8 mouse cellular contexts compared by ENCODE assay signal in the genomic region with DNA sequence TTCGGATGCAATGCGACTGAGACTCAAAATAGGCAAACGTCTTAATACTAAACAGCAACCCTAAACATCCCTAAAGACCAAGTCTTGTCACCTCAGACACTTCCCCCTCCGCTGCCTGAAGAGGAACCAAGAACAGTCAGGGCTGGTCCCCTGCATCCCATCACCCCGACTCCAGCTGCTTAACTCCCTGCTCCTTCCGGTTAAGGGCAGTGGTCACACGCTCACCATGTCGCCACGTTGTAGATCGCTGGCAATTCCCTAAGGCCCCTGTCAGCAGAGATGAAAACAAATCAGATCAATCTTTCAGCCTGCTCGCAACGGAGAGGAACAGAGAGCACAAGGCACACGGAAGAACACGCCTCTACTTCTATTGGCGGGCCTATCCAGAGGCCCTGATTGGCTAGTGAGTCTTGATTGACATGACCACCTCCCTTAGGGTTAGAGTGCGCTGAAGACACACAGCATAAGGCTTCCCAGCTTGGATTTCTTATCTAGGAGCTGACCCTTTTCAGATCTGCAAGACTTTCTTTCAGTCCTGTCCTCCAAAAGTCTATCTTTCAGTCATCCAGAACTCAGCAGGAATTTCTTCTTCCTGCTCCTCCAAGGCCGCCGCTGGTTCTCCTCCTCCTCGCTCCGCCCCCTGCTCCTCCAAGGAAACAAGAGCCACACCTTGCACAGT.
DNase-seq lines count a peak whose midpoint lies in the region; ATAC-seq and TF ChIP-seq lines count a peak whose summit lies in the region.
"Not testable (repeated sequence)": the region's sequence is repeated elsewhere in the genome, so short reads cannot be mapped to it uniquely, and the experiment has no call there.

No protein-coding gene starts in this region.

- H3K27ac ChIP-seq in forebrain, embryonic 11.5 days (ENCODE audit: low read depth, low read length); liver, adult 2 months (replicated peaks; ENCODE audit: insufficient read depth, low read depth, low read length): not testable (repeated sequence)
- H3K27ac ChIP-seq in heart, embryonic 15.5 days, result peak overlapping the region; percentile 58

- H3K36me3 ChIP-seq in forebrain, embryonic 11.5 days (ENCODE audit: control insufficient read depth, insufficient read depth, low read length); heart, embryonic 15.5 days; liver, adult 2 months (ENCODE audit: control insufficient read depth, insufficient read depth, low read length): not testable (repeated sequence)

- H3K4me3 ChIP-seq in forebrain, embryonic 11.5 days (ENCODE audit: low read depth, low read length), result peak overlapping the region; percentile 35
- peak overlapping the region; percentile 61 for H3K4me3 ChIP-seq in heart, embryonic 15.5 days
- H3K4me3 ChIP-seq in liver, adult 2 months (ENCODE audit: insufficient read depth, low read depth, low read length), result peak overlapping the region; percentile 56

- peak overlapping the region; percentile 45 for H3K4me2 ChIP-seq in forebrain, embryonic 11.5 days (ENCODE audit: low read depth, low read length, severe bottlenecking)
- peak overlapping the region; percentile 64 for H3K4me2 ChIP-seq in heart, embryonic 15.5 days

- H3K79me2 ChIP-seq in liver, adult 2 months (ENCODE audit: control insufficient read depth, insufficient read depth, low read length), result not testable (repeated sequence)

- DNase-seq in c-Kit-positive CD71-positive TER-119-negative erythroid progenitor cells, embryonic 14.5 days (ENCODE audit: low read depth), result peak; percentile 20
- DNase-seq in forebrain, embryonic 11.5 days (ENCODE audit: low spot score), result peak; percentile 69
- peak; percentile 45 for DNase-seq in kidney, postnatal 10 days
- peak; percentile 19 for DNase-seq in liver, adult 2 months (ENCODE audit: extremely low read depth, low read depth, low spot score)
- peak; percentile 19 to 43 for DNase-seq in monocyte, adult 2 months (ENCODE audit: low read depth in 1 of 2, low spot score in 2 of 2)
- DNase-seq in spleen, postnatal 36 days (ENCODE audit: low spot score in 2 of 2), result peak; percentile 42 to 47

- ATAC-seq in CD4-positive, CD25-positive, alpha-beta regulatory T cell, adult 4 months, result peak; percentile 100
- ATAC-seq in forebrain, embryonic 11.5 days (replicated peaks; ENCODE audit: low FRiP score), result peak; percentile 100
- ATAC-seq in heart, embryonic 15.5 days (replicated peaks; ENCODE audit: insufficient number of reproducible peaks, insufficient read depth, low FRiP score, low read depth), result peak; percentile 94

- TF ChIP-seq POLR2A in liver, adult 2 months (IDR thresholded peaks at IDR 0.05; ENCODE audit: extremely low read depth, insufficient read depth, low read length), result not testable (repeated sequence)

- 3% methylated on average over 17 of the region's 20 CpGs for WGBS in forebrain, embryonic 11.5 days
- under 1% methylated on average over 20 of the region's 20 CpGs for WGBS in heart, embryonic 15.5 days
- 1% methylated on average over 19 of the region's 20 CpGs for WGBS in liver, adult 2 months

- peak overlapping the region; percentile 47 for H3K9ac ChIP-seq in forebrain, embryonic 11.5 days (ENCODE audit: low read length)
- H3K9ac ChIP-seq in heart, embryonic 15.5 days, result peak overlapping the region; percentile 54
- H3K9ac ChIP-seq in liver, adult 2 months (ENCODE audit: low read depth, low read length), result peak overlapping the region; percentile 5

- H3K27me3 ChIP-seq in forebrain, embryonic 11.5 days (ENCODE audit: control insufficient read depth, insufficient read depth, low read length); heart, embryonic 15.5 days; liver, adult 2 months (ENCODE audit: control insufficient read depth, insufficient read depth, low read length): not testable (repeated sequence)

- H3K9me3 ChIP-seq in forebrain, embryonic 11.5 days (ENCODE audit: control insufficient read depth, low read length); heart, embryonic 15.5 days (replicated peaks): not testable (repeated sequence)

- TF ChIP-seq CTCF in liver, adult 2 months (IDR thresholded peaks at IDR 0.05; ENCODE audit: low read depth, low read length), result not testable (repeated sequence)

- not testable (repeated sequence) for H3K4me1 ChIP-seq in forebrain, embryonic 11.5 days (replicated peaks; ENCODE audit: control insufficient read depth, insufficient read depth, low read length); heart, embryonic 15.5 days (replicated peaks); liver, adult 2 months (ENCODE audit: control insufficient read depth, insufficient read depth, low read length)

Comparison
In these comparisons a context has a peak if more than half of its experiments do, and no peak if none do; other contexts are left out.
1. DNase-seq: peak in every context shown above with its lines; median percentile 69 in forebrain, embryonic 11.5 days; 45 in kidney, postnatal 10 days; 44 in spleen, postnatal 36 days; 31 in monocyte, adult 2 months; 20 in c-Kit-positive CD71-positive TER-119-negative erythroid progenitor cells, embryonic 14.5 days; 19 in liver, adult 2 months.